In the genomic region with DNA sequence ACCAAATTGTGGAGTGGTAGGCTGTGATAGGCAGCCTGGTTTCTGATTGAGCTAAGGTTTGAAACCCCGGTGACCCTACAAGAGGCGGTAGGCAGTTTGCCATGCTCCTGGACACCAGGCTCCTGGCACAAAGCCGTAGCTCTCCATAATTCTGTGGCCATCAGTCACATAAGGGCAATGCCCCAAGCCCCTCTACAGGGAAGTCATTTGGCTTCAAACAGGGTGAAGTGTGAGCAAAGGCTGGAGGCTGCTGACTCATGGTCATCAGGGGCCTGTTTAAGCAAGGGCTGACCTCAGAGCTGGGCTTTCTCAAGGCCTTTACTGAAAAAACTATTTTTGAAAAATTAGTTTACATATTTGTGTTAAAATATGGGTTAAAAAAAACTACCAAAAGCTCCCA, we compare ENCODE assay signal across 15 mouse cellular contexts. TPM values are rescaled to one million over a fixed set of nuclear protein-coding genes. Genes with fewer than 3 reads are reported as not detected.
A peak's percentile ranks its signal among the peaks of the same experiment; 100 is the strongest.
DNase-seq lines count a peak whose midpoint lies in the region; ATAC-seq and TF ChIP-seq lines count a peak whose summit lies in the region.
"Had no signal": no experiment of that assay in that cellular context is flagged by ENCODE, and none has a peak within 500 bp of the region (broad histone marks: within the 10 kb centered on the region; RNA-seq: fewer than 3 reads in every experiment).

No protein-coding gene starts in this region.

- no peak for ATAC-seq in liver, embryonic 14.5 days (ENCODE audit: insufficient read depth)

- 72% methylated on average over 3 of the region's 3 CpGs for WGBS in liver, embryonic 14.5 days (ENCODE audit: insufficient replicate concordance)

- no peaks in the 10 kb centered on the region for H3K27me3 ChIP-seq in liver, embryonic 14.5 days (ENCODE audit: control insufficient read depth, insufficient read depth, low read length)

- no peak for TF ChIP-seq EP300 in liver, embryonic 14.5 days (IDR thresholded peaks at IDR 0.05; ENCODE audit: low read depth)

- DNase-seq in heart, adult 11 months: peak; percentile 78
- DNase-seq in heart, postnatal 4 days: no peak
- peak; percentile 80 for DNase-seq in NIH3T3 (ENCODE audit: low read depth)
- DNase-seq in adrenal gland, postnatal 25 days: peak; percentile 53
- no peak for DNase-seq in liver, embryonic 14.5 days (ENCODE audit: low read depth in 3 of 3, low spot score in 3 of 3)
- DNase-seq in spleen, postnatal 10 days (ENCODE audit: low spot score in 2 of 2): no peak
- DNase-seq in spleen, adult 12 weeks (ENCODE audit: low spot score): no peak
- no peak for DNase-seq in frontal cortex, postnatal 10 days (ENCODE audit: low spot score in 2 of 2)
- DNase-seq: cerebellum, adult 9-11 months; kidney, adult 9 months; kidney, postnatal 36 days; lung, postnatal 14 days; right cerebral cortex, postnatal 14 days; thymus, postnatal 4 days had no signal

- peak overlapping the region; percentile 56; the same call in 1 of the 2 replicates for H3K4me2 ChIP-seq in liver, embryonic 14.5 days (ENCODE audit: low read depth)

- no peaks in the 10 kb centered on the region; the same call in 1 of the 2 replicates for H3K9me3 ChIP-seq in liver, embryonic 14.5 days (ENCODE audit: control insufficient read depth, low read length)
- H3K9me3 ChIP-seq: midbrain, embryonic 10.5 days had no signal

- H3K36me3 ChIP-seq in liver, embryonic 14.5 days (replicated peaks; ENCODE audit: control insufficient read depth, insufficient read depth, low read depth): no peaks in the 10 kb centered on the region
- H3K36me3 ChIP-seq: midbrain, embryonic 10.5 days had no signal

- H3K27ac ChIP-seq in liver, embryonic 14.5 days: no peak overlapping the region; the same call in 1 of the 2 replicates
- H3K27ac ChIP-seq: midbrain, embryonic 10.5 days had no signal

- H3K4me1 ChIP-seq in liver, embryonic 14.5 days (replicated peaks; ENCODE audit: control insufficient read depth in 2 of 2, insufficient read depth in 2 of 2, low read length in 1 of 2): peaks cover 22 to 30% of the 10 kb centered on the region in 2 experiments
- H3K4me1 ChIP-seq: midbrain, embryonic 10.5 days had no signal

- no peak overlapping the region; the same call in 1 of the 2 replicates for H3K9ac ChIP-seq in liver, embryonic 14.5 days (replicated peaks)

- no peak for TF ChIP-seq CTCF in liver, embryonic 14.5 days (IDR thresholded peaks at IDR 0.05; ENCODE audit: low read depth)

- H3K4me3 ChIP-seq in liver, embryonic 14.5 days (ENCODE audit: insufficient read depth in 1 of 2, low read depth in 2 of 2, low read length in 2 of 2): no peak overlapping the region
- H3K4me3 ChIP-seq: midbrain, embryonic 10.5 days had no signal

RNA-seq across cellular contexts. Expression of a gene that starts 11.8 kb away (rescaled TPM):
- 100 to 1,000 TPM in 1 of 2 experiments, 10 to 100 TPM in 1; 99.3 to 100 TPM for total RNA-seq in heart, postnatal 4 days (2021)
- total RNA-seq in adrenal gland, postnatal 25 days (2021): 83.9 and 85.1 TPM in 2 replicates
- 20.3 and 25.9 TPM in 2 replicates for polyA plus RNA-seq in liver, embryonic 14.5 days (2012; rRNA removed)
- 79.5 and 81.4 TPM in 2 replicates for polyA plus RNA-seq in liver, embryonic 14.5 days (2014; fragmentation: Nextera tagmentation; extraction: Ambion mirVana)

Comparison
In these comparisons a context has a peak if more than half of its experiments do, and no peak if none do; other contexts are left out.
1. DNase-seq: peak in heart, adult 11 months (single experiment), NIH3T3 (single experiment) and adrenal gland, postnatal 25 days (single experiment); none in heart, postnatal 4 days (single experiment), liver, embryonic 14.5 days (0 of 3), spleen, postnatal 10 days (0 of 2), spleen, adult 12 weeks (single experiment) and frontal cortex, postnatal 10 days (0 of 2).